Mouse (Mus musculus) lung, adult 2 months (tissue): ENCODE measurements around the gene E130308A19Rik. TPM values are rescaled to one million over a fixed set of nuclear protein-coding genes. Genes with fewer than 3 reads are reported as not detected.

ENCODE experiments used
- DNase-seq: peaks from one replicate; pipeline ENCODE4 v3.0.0; 2022
- H3K4me1 ChIP-seq: fragments of 200-500 bp; 2 replicates; pipeline ENCODE4 v1.6.1; 2011; ENCODE audit warnings: low read length; ENCODE audit not compliant: control insufficient read depth, insufficient read depth
- H3K4me3 ChIP-seq: fragments of 200-500 bp; replicated peaks from 2 replicates; pipeline ENCODE3; 2011; ENCODE audit warnings: low read depth, mild to moderate bottlenecking, control low read depth, low read length; ENCODE audit errors: extremely low read depth
- CTCF ChIP-seq: fragments of 200-500 bp; IDR thresholded peaks from 2 replicates; pipeline ENCODE4 v1.5.1; 2011; ENCODE audit warnings: mild to moderate bottlenecking, low read length, control low read depth; ENCODE audit not compliant: insufficient read depth
- POLR2A ChIP-seq: fragments of 200-500 bp; IDR thresholded peaks from 2 replicates; pipeline ENCODE4 v1.6.1; 2011; ENCODE audit warnings: low read depth, mild to moderate bottlenecking, control low read depth, low read length, borderline replicate concordance; ENCODE audit errors: extremely low read depth
- WGBS: fragments of 180-500 bp; shearing (Covaris S2); methylation state at CpG from one replicate; pipeline ENCODE4 v1.1.7; 2018; 5-methylcytosine and 5-hydroxymethylcytosine counted together
- polyA plus RNA-seq: library from polyadenylated mRNA; depleted of rRNA; stranded (reverse); fragments of >200 nt; gene quantifications from 2 replicates; pipeline ENCODE4 v1.2.3, GENCODE M21; 2012

Gene E130308A19Rik
- polyA plus RNA-seq, 1 experiment, result 8.3 TPM

- H3K4me1 ChIP-seq, result peaks cover 5% of the 10 kb centered on the region; the same call in 1 of the 2 replicates
- DNase-seq, result no peak
- TF ChIP-seq POLR2A (no peak), CTCF (no peak)
- 62% methylated on average over 8 of the region's 8 CpGs for WGBS
- no peak overlapping the region for H3K4me3 ChIP-seq
Measured at GRCm38 (mm10) chr4:59718542-59718941, 92.5 kb downstream of the E130308A19Rik start.

- Histone ChIP-seq H3K4me3 (no peak overlapping the region), H3K4me1 (peaks cover 5% of the 10 kb centered on the region; the same call in 1 of the 2 replicates)
- no peak for DNase-seq
- 92% methylated on average over 32 of the region's 32 CpGs for WGBS
- TF ChIP-seq POLR2A, result no peak
- TF ChIP-seq CTCF, result no peak
Measured at GRCm38 (mm10) chr4:59719481-59720355, 93.7 kb downstream of the E130308A19Rik start.

GRCm38 (mm10) chr4:59721811-59722210 lies 95.8 kb downstream of the E130308A19Rik start:
- TF ChIP-seq POLR2A (no peak), CTCF (no peak)
- 0 out of 2 replicates have a peak, but pooled peaks cover 2% of the 10 kb centered on the region for H3K4me1 ChIP-seq
- no peak overlapping the region for H3K4me3 ChIP-seq
- no peak for DNase-seq
- WGBS, result 92% methylated on average over 3 of the region's 3 CpGs

- no peak overlapping the region for H3K4me3 ChIP-seq
- no peak for DNase-seq
- H3K4me1 ChIP-seq, result peaks cover 2% of the 10 kb centered on the region
- WGBS, result 78% methylated on average over 4 of the region's 4 CpGs
- TF ChIP-seq CTCF, result no peak
- TF ChIP-seq POLR2A, result no peak
Measured at GRCm38 (mm10) chr4:59725579-59725978, 99.6 kb downstream of the E130308A19Rik start.

GRCm38 (mm10) chr4:59726501-59726900 lies 100.5 kb downstream of the E130308A19Rik start:
- Histone ChIP-seq H3K4me3 (no peak overlapping the region), H3K4me1 (peaks cover 2% of the 10 kb centered on the region)
- no peak for DNase-seq
- TF ChIP-seq POLR2A (no peak), CTCF (no peak)
- 89% methylated on average over 12 of the region's 12 CpGs for WGBS

GRCm38 (mm10) chr4:59727187-59727877 lies 101.3 kb downstream of the E130308A19Rik start:
- H3K4me3 ChIP-seq, result no peak overlapping the region
- DNase-seq, result no peak
- no peak for TF ChIP-seq POLR2A
- no peak for TF ChIP-seq CTCF
- WGBS, result 69% methylated on average over 5 of the region's 5 CpGs
- peaks cover 2% of the 10 kb centered on the region for H3K4me1 ChIP-seq

GRCm38 (mm10) chr4:59727878-59728261 lies 101.9 kb downstream of the E130308A19Rik start:
- Histone ChIP-seq H3K4me1 (peaks cover 2% of the 10 kb centered on the region), H3K4me3 (no peak overlapping the region)
- TF ChIP-seq CTCF (no peak), POLR2A (no peak)
- 72% methylated on average over 9 of the region's 9 CpGs for WGBS
- DNase-seq, result no peak

GRCm38 (mm10) chr4:59728839-59729238 lies 102.8 kb downstream of the E130308A19Rik start:
- WGBS, result 74% methylated on average over 2 of the region's 2 CpGs
- Histone ChIP-seq H3K4me3 (no peak overlapping the region), H3K4me1 (peaks cover 2% of the 10 kb centered on the region)
- no peak for DNase-seq
- TF ChIP-seq POLR2A (no peak), CTCF (no peak)

GRCm38 (mm10) chr4:59731544-59731943 lies 105.5 kb downstream of the E130308A19Rik start:
- 90% methylated on average over 7 of the region's 7 CpGs for WGBS
- TF ChIP-seq POLR2A, result no peak
- TF ChIP-seq CTCF, result no peak
- H3K4me1 ChIP-seq, result peaks cover 2% of the 10 kb centered on the region
- H3K4me3 ChIP-seq, result no peak overlapping the region
- no peak for DNase-seq
